Mouse (Mus musculus) midbrain, embryonic 13.5 days (tissue): Measurements from ENCODE around the gene Nlrp4c. TPM values are rescaled to one million over a fixed set of nuclear protein-coding genes. Genes with fewer than 3 reads are reported as not detected.

Experiments used
- ATAC-seq: fragments of 200-750 bp; cut with Nextera tagmentation; 2 replicates; pipeline ENCODE4 v1.8.0; 2017; ENCODE audit warnings: mild to moderate bottlenecking, moderate TSS enrichment, moderate library complexity
- H3K27ac ChIP-seq: fragments of 300-500 bp; sonication (generic); 2 replicates; pipeline ENCODE4 v1.5.1; 2015; ENCODE audit warnings: inconsistent platforms, mild to moderate bottlenecking, moderate library complexity
- H3K27me3 ChIP-seq: fragments of 300-500 bp; sonication (generic); 2 replicates; pipeline ENCODE4 v1.6.1; 2015; ENCODE audit warnings: mild to moderate bottlenecking, inconsistent platforms
- H3K36me3 ChIP-seq: fragments of 300-500 bp; sonication (generic); 2 replicates; pipeline ENCODE4 v1.6.1; 2015; ENCODE audit warnings: mild to moderate bottlenecking, inconsistent platforms
- H3K4me1 ChIP-seq: fragments of 300-500 bp; sonication (generic); replicated peaks from 2 replicates; pipeline ENCODE4 v1.6.1; 2015; ENCODE audit warnings: inconsistent platforms
- H3K4me2 ChIP-seq: fragments of 300-500 bp; sonication (generic); replicated peaks from 2 replicates; pipeline ENCODE4 v1.6.1; 2015; ENCODE audit warnings: moderate library complexity, mild to moderate bottlenecking, inconsistent platforms
- H3K4me3 ChIP-seq: fragments of 300-500 bp; sonication (generic); replicated peaks from 2 replicates; pipeline ENCODE4 v1.5.1; 2015; ENCODE audit warnings: mild to moderate bottlenecking, inconsistent platforms
- H3K9ac ChIP-seq: fragments of 300-500 bp; sonication (generic); replicated peaks from 2 replicates; pipeline ENCODE4 v1.6.1; 2015; ENCODE audit warnings: mild to moderate bottlenecking, inconsistent platforms
- H3K9me3 ChIP-seq: fragments of 300-500 bp; sonication (generic); 2 replicates; pipeline ENCODE4 v1.6.1; 2016; ENCODE audit warnings: mild to moderate bottlenecking, inconsistent platforms
- WGBS: fragments of 180-500 bp; shearing (Covaris S2); methylation state at CpG from one replicate; pipeline ENCODE4 v1.1.7; 2015; 5-methylcytosine and 5-hydroxymethylcytosine counted together
- polyA plus RNA-seq: library from polyadenylated mRNA; unstranded; fragments of >200 nt; fragmentation: Nextera tagmentation; extraction: Ambion mirVana; gene quantifications from 2 replicates; pipeline ENCODE4 v1.2.1, GENCODE M21; 2015

The Nlrp4c gene
- polyA plus RNA-seq, 1 experiment from 2014 or later = not detected

DNA sequence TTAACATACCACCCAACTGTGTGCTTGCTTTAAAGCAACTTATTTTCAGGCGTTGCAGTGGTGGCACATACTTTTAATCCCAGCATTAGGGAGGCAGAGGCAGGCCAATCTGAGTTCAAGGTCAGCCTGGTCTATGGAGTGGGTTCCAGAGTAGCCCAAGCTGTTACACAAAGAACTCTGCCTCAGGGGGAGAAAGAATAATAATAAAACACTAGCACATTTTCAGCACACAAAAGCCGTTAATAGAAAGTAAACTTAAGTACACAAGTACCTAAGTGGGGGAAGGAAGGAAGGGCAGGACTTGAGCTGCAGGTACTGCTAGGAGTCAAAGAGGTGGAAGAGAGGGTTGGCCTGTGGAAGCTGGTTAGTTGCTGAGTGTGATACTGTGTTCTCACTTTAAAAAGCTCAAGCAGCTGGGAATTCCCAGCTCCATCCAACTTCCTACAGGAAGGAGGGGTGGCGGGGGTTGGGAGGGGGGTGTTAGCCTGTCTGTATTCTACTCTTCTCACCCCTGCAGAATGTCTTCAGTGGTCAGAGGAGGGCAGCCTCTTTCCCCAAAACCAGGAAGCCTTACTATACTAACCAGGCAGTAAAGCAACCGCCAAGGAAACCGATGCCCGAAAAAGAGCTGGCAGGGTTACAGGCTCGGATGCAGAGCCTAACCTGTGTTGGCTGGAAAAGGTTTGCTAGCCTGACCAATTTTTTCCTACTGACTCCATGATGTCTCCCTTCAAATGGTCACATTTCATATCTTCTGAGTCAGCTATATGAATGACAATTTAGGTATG is 101.4 kb downstream of the Nlrp4c start:
- ATAC-seq = no peak
- Histone ChIP-seq H3K36me3 (peaks cover 8% of the 10 kb centered on the region), H3K4me3 (no peak overlapping the region), H3K27me3 (no peaks in the 10 kb centered on the region), H3K9me3 (no peaks in the 10 kb centered on the region), H3K4me2 (no peak overlapping the region), H3K4me1 (peaks cover 21% of the 10 kb centered on the region), H3K9ac (no peak overlapping the region), H3K27ac (no peak overlapping the region)
- WGBS = 93% methylated on average over 7 of the region's 7 CpGs

- Histone ChIP-seq H3K4me3 (no peak overlapping the region), H3K9me3 (no peaks in the 10 kb centered on the region), H3K27ac (no peak overlapping the region), H3K9ac (no peak overlapping the region), H3K27me3 (no peaks in the 10 kb centered on the region), H3K4me1 (peaks cover 23% of the 10 kb centered on the region), H3K4me2 (no peak overlapping the region), H3K36me3 (peaks cover 3% of the 10 kb centered on the region)
- 90% methylated on average over 2 of the region's 2 CpGs for WGBS
- ATAC-seq = no peak
Measured at GRCm38 (mm10) chr7:6146982-6147325, 102.0 kb downstream of the Nlrp4c start.

- ATAC-seq = no peak
- no peaks in the 10 kb centered on the region for H3K9me3 ChIP-seq
- no peak overlapping the region for H3K4me2 ChIP-seq
- H3K27ac ChIP-seq = no peak overlapping the region
- H3K36me3 ChIP-seq = no peaks in the 10 kb centered on the region; the same call in 1 of the 2 replicates
- peaks cover 26% of the 10 kb centered on the region for H3K4me1 ChIP-seq
- no peaks in the 10 kb centered on the region for H3K27me3 ChIP-seq
- 89% methylated on average over 5 of the region's 5 CpGs for WGBS
- no peak overlapping the region for H3K9ac ChIP-seq
- no peak overlapping the region for H3K4me3 ChIP-seq
Measured at GRCm38 (mm10) chr7:6147688-6148087, 102.7 kb downstream of the Nlrp4c start.

- no peaks in the 10 kb centered on the region for H3K9me3 ChIP-seq
- H3K4me2 ChIP-seq = no peak overlapping the region
- H3K27me3 ChIP-seq = no peaks in the 10 kb centered on the region
- H3K4me3 ChIP-seq = no peak overlapping the region
- H3K36me3 ChIP-seq = no peaks in the 10 kb centered on the region
- ATAC-seq = no peak
- H3K9ac ChIP-seq = no peak overlapping the region
- no peak overlapping the region for H3K27ac ChIP-seq
- peaks cover 33% of the 10 kb centered on the region for H3K4me1 ChIP-seq
- 94% methylated on average over 1 of the region's 1 CpGs for WGBS
Measured at GRCm38 (mm10) chr7:6151266-6151665, 106.3 kb downstream of the Nlrp4c start.

GRCm38 (mm10) chr7:6152036-6152435 is 107.1 kb downstream of the Nlrp4c start:
- no peak overlapping the region for H3K4me2 ChIP-seq
- no peaks in the 10 kb centered on the region for H3K36me3 ChIP-seq
- 81% methylated on average over 3 of the region's 3 CpGs for WGBS
- H3K27ac ChIP-seq = no peak overlapping the region
- H3K9ac ChIP-seq = no peak overlapping the region
- H3K9me3 ChIP-seq = no peaks in the 10 kb centered on the region
- H3K27me3 ChIP-seq = no peaks in the 10 kb centered on the region
- no peak overlapping the region for H3K4me3 ChIP-seq
- H3K4me1 ChIP-seq = peaks cover 38% of the 10 kb centered on the region
- ATAC-seq = no peak

- no peak overlapping the region for H3K9ac ChIP-seq
- no peaks in the 10 kb centered on the region for H3K36me3 ChIP-seq
- no peak overlapping the region for H3K4me3 ChIP-seq
- no peak for ATAC-seq
- H3K9me3 ChIP-seq = no peaks in the 10 kb centered on the region
- 90% methylated on average over 3 of the region's 3 CpGs for WGBS
- H3K4me1 ChIP-seq = peaks cover 38% of the 10 kb centered on the region
- H3K27ac ChIP-seq = no peak overlapping the region
- H3K27me3 ChIP-seq = no peaks in the 10 kb centered on the region
- no peak overlapping the region for H3K4me2 ChIP-seq
Measured at GRCm38 (mm10) chr7:6153131-6153530, 108.2 kb downstream of the Nlrp4c start.

DNA sequence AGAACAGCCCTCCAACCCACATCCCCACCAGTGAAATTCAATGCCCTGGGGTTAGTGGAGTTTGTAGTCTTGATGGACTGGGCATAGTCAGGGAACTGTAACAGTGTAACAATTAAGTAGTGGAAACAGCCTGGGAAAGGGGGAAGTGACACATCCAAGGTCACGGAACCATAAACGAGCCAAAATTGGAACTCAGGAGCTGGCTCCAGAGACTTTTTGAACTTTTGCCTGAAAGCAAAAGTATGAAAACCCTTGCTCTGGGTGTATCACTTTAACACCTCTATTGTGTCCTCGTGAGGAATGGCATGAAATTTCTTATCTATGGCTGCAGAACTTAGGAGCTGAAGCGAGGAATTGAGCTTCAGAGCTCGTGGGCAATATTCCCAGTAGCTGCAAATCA is 109.2 kb downstream of the Nlrp4c start:
- WGBS = 87% methylated on average over 5 of the region's 5 CpGs
- Histone ChIP-seq H3K4me3 (peak overlapping the region; percentile 68), H3K36me3 (no peaks in the 10 kb centered on the region), H3K4me2 (peak overlapping the region; percentile 94), H3K27ac (no peak overlapping the region), H3K9ac (peak overlapping the region; percentile 91), H3K4me1 (peaks cover 32% of the 10 kb centered on the region), H3K27me3 (no peaks in the 10 kb centered on the region), H3K9me3 (no peaks in the 10 kb centered on the region)
- no peak for ATAC-seq

Other genes starting within 250 kb of the Nlrp4c start
- gene Vmn1r63, start 239.7 kb upstream of the Nlrp4c start, polyA plus RNA-seq = not detected in 2 replicates
- gene Vmn1r64, start 160.6 kb upstream of the Nlrp4c start, polyA plus RNA-seq = not detected in 2 replicates
- gene Vmn1r65, start 34.2 kb upstream of the Nlrp4c start, polyA plus RNA-seq = not detected in 2 replicates
- 22.4 and 27.6 TPM in 2 replicates for gene Zfp787, start 110.8 kb downstream of the Nlrp4c start, polyA plus RNA-seq
- gene Zfp444, start 127.1 kb downstream of the Nlrp4c start, polyA plus RNA-seq = 84.7 and 95.4 TPM in 2 replicates
- not detected in 2 replicates for gene Galp, start 151.9 kb downstream of the Nlrp4c start, polyA plus RNA-seq
- not detected in 2 replicates for gene Zscan5b, start 177.1 kb downstream of the Nlrp4c start, polyA plus RNA-seq
- 0.31 TPM in 1 of 2 replicates, not detected in the other for gene Epp13, start 207.5 kb downstream of the Nlrp4c start, polyA plus RNA-seq
- gene Zfp667, start 241.4 kb downstream of the Nlrp4c start, polyA plus RNA-seq = 15.8 and 18.8 TPM in 2 replicates